Comparison of ENCODE assay signal across 27 mouse cellular contexts in the genomic region with DNA sequence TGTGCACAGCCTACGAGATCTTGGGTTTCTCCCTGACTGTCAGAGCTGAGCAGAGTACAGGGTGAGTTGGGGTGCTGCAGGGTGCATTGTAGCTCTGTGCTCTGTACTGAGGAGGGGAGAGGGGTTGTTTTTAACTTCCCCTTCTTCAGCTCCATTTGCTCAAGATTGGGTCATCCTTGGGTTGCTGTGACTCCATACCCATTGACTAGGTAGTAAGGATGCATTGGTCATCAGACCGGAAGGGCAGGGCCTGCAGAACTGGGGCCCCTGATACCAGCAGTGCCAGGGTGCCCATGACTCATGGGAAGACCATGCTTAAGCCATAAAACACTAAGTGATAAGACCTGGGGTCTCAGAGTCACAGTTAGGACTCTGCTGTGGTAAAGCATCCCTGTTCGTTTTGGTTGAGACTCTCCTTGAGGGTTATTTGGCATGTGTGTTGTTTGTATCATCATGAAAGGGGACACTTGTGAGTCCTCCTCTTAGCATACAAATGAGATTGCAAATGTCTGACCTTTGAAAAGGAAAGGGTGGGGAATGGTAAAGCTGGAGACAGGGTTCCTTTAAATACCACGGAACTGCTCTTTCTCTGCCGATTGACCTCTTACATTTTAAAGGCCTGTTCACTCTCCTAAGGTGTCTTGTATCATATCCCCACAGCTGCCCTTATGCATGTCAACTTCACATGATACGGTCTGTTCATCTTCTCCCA. TPM values are rescaled to one million over a fixed set of nuclear protein-coding genes. Genes with fewer than 3 reads are reported as not detected.
DNase-seq lines count a peak whose midpoint lies in the region; ATAC-seq and TF ChIP-seq lines count a peak whose summit lies in the region.
"Had no signal": no experiment of that assay in that cellular context is flagged by ENCODE, and none has a peak within 500 bp of the region (broad histone marks: within the 10 kb centered on the region; RNA-seq: fewer than 3 reads in every experiment).

No protein-coding gene starts in this region.

- no peak for TF ChIP-seq POLR2A in ES-Bruce4 (IDR thresholded peaks at IDR 0.05; ENCODE audit: insufficient read depth, low read length)
- no peak for TF ChIP-seq POLR2A in bone marrow, adult 2 months (IDR thresholded peaks at IDR 0.05; ENCODE audit: borderline replicate concordance, control insufficient read depth, low read depth, low read length)

- no peaks in the 10 kb centered on the region for H3K9me3 ChIP-seq in kidney, embryonic 15.5 days (replicated peaks)
- no peaks in the 10 kb centered on the region for H3K9me3 ChIP-seq in ES-Bruce4 (replicated peaks; ENCODE audit: control insufficient read depth, insufficient read depth, low read length, poor library complexity, severe bottlenecking)
- H3K9me3 ChIP-seq: embryonic facial prominence, embryonic 12.5 days; heart, embryonic 10.5 days; hindbrain, embryonic 15.5 days; intestine, embryonic 15.5 days; limb, embryonic 12.5 days; liver, embryonic 12.5 days; megakaryocyte, embryonic 14.5 days; neural tube, embryonic 13.5 days had no signal

- intact Hi-C loops in left cerebral cortex, postnatal 14 days (cut with DNase I): loop anchor here (2.0 kb wide), 1 partner anchor 36 kb away; a partner anchor contains a TSS
- intact Hi-C loops in left cerebral cortex, postnatal 36 days (cut with DNase I): no loop called here

- ATAC-seq in kidney, embryonic 15.5 days (replicated peaks; ENCODE audit: low FRiP score): no peak
- ATAC-seq: intestine, embryonic 15.5 days; liver, embryonic 12.5 days had no signal

- peak overlapping the region; percentile 81 for H3K27ac ChIP-seq in kidney, embryonic 15.5 days
- H3K27ac ChIP-seq in ES-Bruce4 (ENCODE audit: insufficient read depth, low read length): peak overlapping the region; percentile 89
- H3K27ac ChIP-seq in bone marrow, adult 2 months (ENCODE audit: control insufficient read depth, insufficient read depth, low read depth, low read length, poor library complexity): peak overlapping the region; percentile 32; the same call in 1 of the 2 replicates
- H3K27ac ChIP-seq: heart, embryonic 10.5 days; hindbrain, embryonic 15.5 days; intestine, embryonic 15.5 days; liver, embryonic 12.5 days; neural tube, embryonic 13.5 days; stomach, postnatal 0 days had no signal

- no peak overlapping the region for H3K4me2 ChIP-seq in kidney, embryonic 15.5 days
- H3K4me2 ChIP-seq: embryonic facial prominence, embryonic 12.5 days; hindbrain, embryonic 15.5 days; intestine, embryonic 15.5 days; limb, embryonic 12.5 days; liver, embryonic 12.5 days; neural tube, embryonic 13.5 days had no signal

- no peak overlapping the region for H3K9ac ChIP-seq in kidney, embryonic 15.5 days
- no peak overlapping the region for H3K9ac ChIP-seq in ES-Bruce4 (ENCODE audit: low read depth, poor library complexity, severe bottlenecking)
- H3K9ac ChIP-seq: embryonic facial prominence, embryonic 12.5 days; hindbrain, embryonic 15.5 days; intestine, embryonic 15.5 days; limb, embryonic 12.5 days; liver, embryonic 12.5 days; neural tube, embryonic 13.5 days had no signal

- 68% methylated on average over 6 of the region's 6 CpGs for WGBS in kidney, embryonic 15.5 days
- WGBS in bone marrow, adult 2 months: 75% methylated on average over 6 of the region's 6 CpGs

- TF ChIP-seq EP300 in ES-Bruce4 (IDR thresholded peaks at IDR 0.05; ENCODE audit: insufficient read depth, low read depth, low read length): no peak

- no peaks in the 10 kb centered on the region for H3K27me3 ChIP-seq in kidney, embryonic 15.5 days
- no peaks in the 10 kb centered on the region for H3K27me3 ChIP-seq in ES-Bruce4 (ENCODE audit: control insufficient read depth, insufficient read depth, low read length, poor library complexity, severe bottlenecking)
- H3K27me3 ChIP-seq: CH12.LX; embryonic facial prominence, embryonic 12.5 days; hindbrain, embryonic 15.5 days; intestine, embryonic 15.5 days; limb, embryonic 12.5 days; liver, embryonic 12.5 days; megakaryocyte, embryonic 14.5 days; neural tube, embryonic 13.5 days had no signal

- no peak for TF ChIP-seq CTCF in ES-Bruce4 (IDR thresholded peaks at IDR 0.05; ENCODE audit: low read depth, low read length)
- TF ChIP-seq CTCF in bone marrow, adult 2 months (IDR thresholded peaks at IDR 0.05; ENCODE audit: control insufficient read depth, insufficient read depth, low read length): no peak

- peaks cover 34% of the 10 kb centered on the region for H3K4me1 ChIP-seq in kidney, embryonic 15.5 days
- peaks cover 23% of the 10 kb centered on the region for H3K4me1 ChIP-seq in ES-Bruce4 (ENCODE audit: control insufficient read depth, insufficient read depth, low read length)
- peaks cover 2% of the 10 kb centered on the region for H3K4me1 ChIP-seq in bone marrow, adult 2 months (ENCODE audit: control insufficient read depth, insufficient read depth, low read length)
- H3K4me1 ChIP-seq: liver, embryonic 12.5 days; megakaryocyte, embryonic 14.5 days had no signal

- DNase-seq in kidney, postnatal 4 days: no peak
- DNase-seq in skeletal muscle tissue, adult 2 months (ENCODE audit: low read depth, low spot score): peak; percentile 41
- no peak for DNase-seq in left cerebral cortex, postnatal 14 days (ENCODE audit: low spot score in 2 of 2)
- no peak for DNase-seq in left cerebral cortex, postnatal 36 days (ENCODE audit: low spot score in 2 of 2)
- DNase-seq: adrenal gland, postnatal 36 days; B cell, adult 2 months; cerebellum, adult 2 months; cerebellum, postnatal 25 days; heart, postnatal 4 days; kidney, adult 9 months; lung, adult 2 months; lung, postnatal 14 days; midbrain, embryonic 14.5 days; right cerebral cortex, adult 18-20 months had no signal

- H3K36me3 ChIP-seq in kidney, embryonic 15.5 days: no peaks in the 10 kb centered on the region
- no peaks in the 10 kb centered on the region for H3K36me3 ChIP-seq in ES-Bruce4 (ENCODE audit: control insufficient read depth, insufficient read depth, low read length, poor library complexity, severe bottlenecking)
- H3K36me3 ChIP-seq: embryonic facial prominence, embryonic 12.5 days; hindbrain, embryonic 15.5 days; intestine, embryonic 15.5 days; limb, embryonic 12.5 days; liver, embryonic 12.5 days; neural tube, embryonic 13.5 days had no signal

- no peak overlapping the region for H3K4me3 ChIP-seq in kidney, embryonic 15.5 days (replicated peaks)
- H3K4me3 ChIP-seq in ES-Bruce4 (ENCODE audit: low read depth, low read length): no peak overlapping the region
- H3K4me3 ChIP-seq in bone marrow, adult 2 months (replicated peaks; ENCODE audit: control insufficient read depth, low read depth, low read length): no peak overlapping the region
- H3K4me3 ChIP-seq: embryonic facial prominence, embryonic 12.5 days; heart, embryonic 10.5 days; hindbrain, embryonic 15.5 days; intestine, embryonic 15.5 days; limb, embryonic 12.5 days; liver, embryonic 12.5 days; megakaryocyte, embryonic 14.5 days; neural tube, embryonic 13.5 days had no signal

RNA-seq across cellular contexts. Expression of a gene that starts 36.7 kb away (rescaled TPM):
- polyA plus RNA-seq in kidney, embryonic 15.5 days (2015; fragmentation: Nextera tagmentation; extraction: Ambion mirVana): 20.9 and 21.5 TPM in 2 replicates
- 22.1 and 26.6 TPM in 2 replicates for polyA plus RNA-seq in ES-Bruce4 (2011; ENCODE audit: insufficient read depth, insufficient read length, low read depth, missing spikeins)
- 2.4 and 9.1 TPM in 2 replicates for polyA plus RNA-seq in bone marrow, adult 2 months (2011; ENCODE audit: insufficient read depth, insufficient read length, low replicate concordance, missing spikeins)
- 10 to 100 TPM; 49.8 to 56.0 TPM for total RNA-seq in left cerebral cortex, postnatal 14 days (2021)
- total RNA-seq in left cerebral cortex, postnatal 36 days (2021): 10 to 100 TPM; 41.9 to 67.1 TPM

Comparison
In these comparisons a context has a peak if more than half of its experiments do, and no peak if none do; other contexts are left out.
1. H3K27ac ChIP-seq: peak in every context shown above with its lines; median percentile 89 in ES-Bruce4; 81 in kidney, embryonic 15.5 days; 32 in bone marrow, adult 2 months.